Mouse (Mus musculus) bone marrow, adult 2 months (tissue): ENCODE data around the gene Kcnj14. TPM values are rescaled to one million over a fixed set of nuclear protein-coding genes. Genes with fewer than 3 reads are reported as not detected.

ENCODE experiments used
- H3K27ac ChIP-seq: fragments of 200-500 bp; 2 replicates; pipeline ENCODE4 v1.5.1; 2012; ENCODE audit warnings: low read depth, mild to moderate bottlenecking, control low read depth, inconsistent platforms, low read length; ENCODE audit not compliant: control insufficient read depth, poor library complexity, insufficient read depth
- H3K4me1 ChIP-seq: fragments of 200-500 bp; 2 replicates; pipeline ENCODE4 v1.6.1; 2011; ENCODE audit warnings: low read length; ENCODE audit not compliant: control insufficient read depth, insufficient read depth
- H3K4me3 ChIP-seq: fragments of 200-500 bp; replicated peaks from 2 replicates; pipeline ENCODE3; 2011; ENCODE audit warnings: mild to moderate bottlenecking, low read depth, low read length, control low read depth; ENCODE audit not compliant: control insufficient read depth
- CTCF ChIP-seq: fragments of 200-500 bp; IDR thresholded peaks from 2 replicates; pipeline ENCODE4 v1.5.1; 2011; ENCODE audit warnings: low read length, control low read depth; ENCODE audit not compliant: control insufficient read depth, insufficient read depth
- POLR2A ChIP-seq: fragments of 200-500 bp; IDR thresholded peaks from 2 replicates; pipeline ENCODE4 v1.6.1; 2011; ENCODE audit warnings: low read depth, mild to moderate bottlenecking, control low read depth, low read length, borderline replicate concordance; ENCODE audit not compliant: control insufficient read depth
- WGBS: fragments of 180-500 bp; shearing (Covaris S2); methylation state at CpG from one replicate; pipeline ENCODE4 v1.1.7; 2018; 5-methylcytosine and 5-hydroxymethylcytosine counted together
- polyA plus RNA-seq: library from polyadenylated mRNA; stranded (reverse); fragments of >200 nt; gene quantifications from 2 replicates; pipeline ENCODE4 v1.2.4, GENCODE M21; 2011; ENCODE audit warnings: low replicate concordance; ENCODE audit not compliant: missing spikeins, insufficient read depth, insufficient read length

Kcnj14 gene
- polyA plus RNA-seq, 1 experiment = 2.6 TPM

- no peak overlapping the region for H3K4me3 ChIP-seq
- H3K4me1 ChIP-seq = no peaks in the 10 kb centered on the region
- H3K27ac ChIP-seq = no peak overlapping the region
- no peak for TF ChIP-seq POLR2A
- no peak for TF ChIP-seq CTCF
- 12% methylated on average over 25 of the region's 25 CpGs for WGBS
Observed at GRCm38 (mm10) chr7:45819843-45820242, 4.7 kb downstream of the Kcnj14 start.

- 57% methylated on average over 2 of the region's 2 CpGs for WGBS
- TF ChIP-seq CTCF = no peak
- TF ChIP-seq POLR2A = no peak
- Histone ChIP-seq H3K4me3 (no peak overlapping the region), H3K4me1 (no peaks in the 10 kb centered on the region), H3K27ac (no peak overlapping the region)
Observed at GRCm38 (mm10) chr7:45815984-45816351, 8.6 kb downstream of the Kcnj14 start.

GRCm38 (mm10) chr7:45815323-45815983 is 9.1 kb downstream of the Kcnj14 start:
- WGBS = 84% methylated on average over 10 of the region's 10 CpGs
- TF ChIP-seq CTCF = no peak
- TF ChIP-seq POLR2A = no peak
- no peak overlapping the region for H3K27ac ChIP-seq
- H3K4me1 ChIP-seq = no peaks in the 10 kb centered on the region
- no peak overlapping the region for H3K4me3 ChIP-seq

- Histone ChIP-seq H3K4me3 (peak overlapping the region; percentile 16), H3K27ac (no peak overlapping the region), H3K4me1 (no peaks in the 10 kb centered on the region)
- WGBS = 3% methylated on average over 5 of the region's 5 CpGs
- TF ChIP-seq CTCF = no peak
- no peak for TF ChIP-seq POLR2A
Observed at GRCm38 (mm10) chr7:45814841-45815240, 9.7 kb downstream of the Kcnj14 start.

GRCm38 (mm10) chr7:45813787-45814779 is 10.5 kb downstream of the Kcnj14 start, which contains the start of gene Cyth2:
Gene Cyth2 (minus strand): TSS chr7:45814581.
- H3K4me3 ChIP-seq = peak within 1 kb of the TSS; percentile 87
- WGBS = 1% methylated on average over 92 of the region's 92 CpGs
- H3K4me1 ChIP-seq = no peaks in the 10 kb centered on the region
- H3K27ac ChIP-seq = peak within 1 kb of the TSS; percentile 99
- TF ChIP-seq CTCF (no peak), POLR2A (peak; percentile 90)

GRCm38 (mm10) chr7:45812921-45813320 is 11.7 kb downstream of the Kcnj14 start:
- WGBS = 93% methylated on average over 8 of the region's 8 CpGs
- no peaks in the 10 kb centered on the region for H3K4me1 ChIP-seq
- no peak overlapping the region for H3K27ac ChIP-seq
- TF ChIP-seq POLR2A (no peak), CTCF (no peak)
- H3K4me3 ChIP-seq = no peak overlapping the region

- no peak overlapping the region for H3K27ac ChIP-seq
- no peak for TF ChIP-seq CTCF
- no peak for TF ChIP-seq POLR2A
- no peaks in the 10 kb centered on the region for H3K4me1 ChIP-seq
- H3K4me3 ChIP-seq = no peak overlapping the region
- WGBS = 88% methylated on average over 14 of the region's 14 CpGs
Observed at GRCm38 (mm10) chr7:45809276-45810075, 15.1 kb downstream of the Kcnj14 start.

GRCm38 (mm10) chr7:45808471-45808870 is 16.1 kb downstream of the Kcnj14 start:
- no peak overlapping the region for H3K27ac ChIP-seq
- no peak overlapping the region for H3K4me3 ChIP-seq
- TF ChIP-seq CTCF (no peak), POLR2A (no peak)
- H3K4me1 ChIP-seq = no peaks in the 10 kb centered on the region
- 85% methylated on average over 11 of the region's 11 CpGs for WGBS

GRCm38 (mm10) chr7:45805941-45806340 is 18.6 kb downstream of the Kcnj14 start:
- no peak for TF ChIP-seq CTCF
- 78% methylated on average over 5 of the region's 5 CpGs for WGBS

More at GRCm38 (mm10) chr7:45805941-45806340, 18.6 kb downstream of the Kcnj14 start:
- peaks cover 1% of the 10 kb centered on the region for H3K4me1 ChIP-seq
- H3K27ac ChIP-seq = no peak overlapping the region
- H3K4me3 ChIP-seq = no peak overlapping the region
